ENCODE assay signal across 8 mouse cellular contexts in the genomic region with DNA sequence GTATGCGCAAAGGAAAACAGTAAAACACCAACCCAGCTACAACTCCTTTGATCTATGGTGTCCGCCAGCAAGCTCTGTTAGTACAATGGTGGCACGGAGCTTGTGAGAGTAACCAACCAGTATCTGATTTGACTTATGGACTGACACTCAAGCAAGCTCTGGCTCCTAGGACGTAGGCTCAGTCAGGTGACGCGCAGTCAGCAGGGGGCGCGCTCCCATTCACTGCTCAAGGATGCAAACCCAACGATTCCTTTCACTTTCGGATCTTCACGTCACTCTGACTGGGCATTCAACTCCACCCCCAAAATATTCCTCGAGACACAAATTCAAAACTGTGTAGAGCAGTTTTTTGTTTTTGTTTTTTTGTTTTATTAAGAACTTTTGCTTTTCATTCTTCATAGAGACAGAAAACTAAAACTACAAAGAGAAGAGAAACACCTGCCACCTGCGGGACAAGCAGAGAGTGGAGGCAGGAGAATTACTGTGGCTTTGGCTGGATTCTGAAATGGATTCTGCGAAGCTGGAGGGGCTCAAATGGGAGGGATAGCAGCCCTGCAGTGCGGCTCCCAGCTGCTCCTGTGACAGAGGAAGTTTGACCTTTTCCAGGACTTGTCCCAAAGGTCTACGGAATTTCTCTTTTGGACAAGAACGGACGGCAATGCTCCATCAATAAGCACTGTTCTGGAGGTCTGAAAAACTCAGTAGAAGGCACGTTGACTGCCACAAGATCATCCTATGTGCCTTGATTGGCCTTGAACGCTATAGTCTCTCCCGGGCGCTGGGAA. TPM values are rescaled to one million over a fixed set of nuclear protein-coding genes. Genes with fewer than 3 reads are reported as not detected.
DNase-seq lines count a peak whose midpoint lies in the region; ATAC-seq and TF ChIP-seq lines count a peak whose summit lies in the region.

No protein-coding gene starts in this region.

- no peak overlapping the region for H3K27ac ChIP-seq in hindbrain, embryonic 10.5 days
- H3K27ac ChIP-seq in lung, embryonic 16.5 days (ENCODE audit: low read length), result no peak overlapping the region
- H3K27ac ChIP-seq in thymus, adult 2 months (ENCODE audit: control insufficient read depth, insufficient read depth, low read length), result no peak overlapping the region

- 35% methylated on average over 22 of the region's 22 CpGs for WGBS in hindbrain, embryonic 10.5 days
- WGBS in lung, embryonic 16.5 days, result 29% methylated on average over 22 of the region's 22 CpGs
- WGBS in thymus, adult 2 months, result 14% methylated on average over 22 of the region's 22 CpGs

- peak overlapping the region; percentile 51; the same call in 1 of the 2 replicates for H3K9ac ChIP-seq in lung, embryonic 16.5 days (ENCODE audit: low read length)

- 0 out of 2 replicates have a peak, but pooled peaks cover 5% of the 10 kb centered on the region for H3K4me1 ChIP-seq in hindbrain, embryonic 10.5 days (replicated peaks)
- no peaks in the 10 kb centered on the region for H3K4me1 ChIP-seq in lung, embryonic 16.5 days (replicated peaks; ENCODE audit: control insufficient read depth, insufficient read depth, low read length)
- peaks cover 4% of the 10 kb centered on the region for H3K4me1 ChIP-seq in thymus, adult 2 months (replicated peaks; ENCODE audit: control insufficient read depth, insufficient read depth, low read length)

- H3K4me3 ChIP-seq in hindbrain, embryonic 10.5 days, result peak overlapping the region; percentile 41
- peak overlapping the region; percentile 52 for H3K4me3 ChIP-seq in lung, embryonic 16.5 days (ENCODE audit: low read length)
- peak overlapping the region; percentile 53 for H3K4me3 ChIP-seq in thymus, adult 2 months (ENCODE audit: control insufficient read depth, insufficient read depth, low read length)

- DNase-seq in NIH3T3 (ENCODE audit: low read depth), result peak; percentile 97
- peak; percentile 58 for DNase-seq in cerebellum, adult 9-10 months
- DNase-seq in hindbrain, embryonic 10.5 days (ENCODE audit: low spot score), result peak; percentile 72
- DNase-seq in layer of hippocampus, adult 9-10 months (ENCODE audit: low spot score), result peak; percentile 62
- peak; percentile 55 for DNase-seq in ovary, adult 18-20 months (ENCODE audit: low spot score)
- DNase-seq in thymus, adult 2 months, result peak; percentile 81

- H3K9me3 ChIP-seq in hindbrain, embryonic 10.5 days, result no peaks in the 10 kb centered on the region
- no peaks in the 10 kb centered on the region for H3K9me3 ChIP-seq in lung, embryonic 16.5 days (ENCODE audit: control insufficient read depth, low read length)

- no peaks in the 10 kb centered on the region for H3K27me3 ChIP-seq in hindbrain, embryonic 10.5 days (ENCODE audit: insufficient read depth, poor library complexity, severe bottlenecking)
- no peaks in the 10 kb centered on the region for H3K27me3 ChIP-seq in lung, embryonic 16.5 days (ENCODE audit: control insufficient read depth, insufficient read depth, low read depth, low read length)
- H3K27me3 ChIP-seq in thymus, adult 2 months (ENCODE audit: control insufficient read depth, insufficient read depth, low read length), result no peaks in the 10 kb centered on the region

- TF ChIP-seq POLR2A in thymus, adult 2 months (IDR thresholded peaks at IDR 0.05; ENCODE audit: control insufficient read depth, extremely low read depth, insufficient read depth, low read length, poor library complexity), result no peak

- peak; percentile 82; the same call in 1 of the 2 replicates for TF ChIP-seq CTCF in thymus, adult 2 months (IDR thresholded peaks at IDR 0.05; ENCODE audit: borderline replicate concordance, control insufficient read depth, extremely low read depth, insufficient read depth, low read length, poor library complexity)

- no peaks in the 10 kb centered on the region for H3K36me3 ChIP-seq in hindbrain, embryonic 10.5 days
- no peaks in the 10 kb centered on the region for H3K36me3 ChIP-seq in lung, embryonic 16.5 days (ENCODE audit: control insufficient read depth, insufficient read depth, low read length)
- no peaks in the 10 kb centered on the region for H3K36me3 ChIP-seq in thymus, adult 2 months (ENCODE audit: control insufficient read depth, insufficient read depth, low read length)

- H3K4me2 ChIP-seq in lung, embryonic 16.5 days (ENCODE audit: low read depth, low read length), result peak overlapping the region; percentile 71

- ATAC-seq in frontal cortex, adult (ENCODE audit: low TSS enrichment), result peak; percentile 99
- ATAC-seq in lung, embryonic 16.5 days (ENCODE audit: low read depth), result peak; percentile 90

RNA-seq across cellular contexts. Expression of a gene that starts 7.7 kb away (rescaled TPM):
- polyA plus RNA-seq in hindbrain, embryonic 10.5 days (2016; fragmentation: Nextera tagmentation; extraction: Ambion mirVana), result not detected in 2 replicates
- not detected in 2 replicates for polyA plus RNA-seq in lung, embryonic 16.5 days (2015; fragmentation: Nextera tagmentation; extraction: Ambion mirVana)
- not detected in 2 replicates for polyA plus RNA-seq in thymus, adult 2 months (2012; rRNA removed)

RNA-seq across cellular contexts. Expression of a gene that starts 21.2 kb away (rescaled TPM):
- not detected in 2 replicates for polyA plus RNA-seq in hindbrain, embryonic 10.5 days (2016; fragmentation: Nextera tagmentation; extraction: Ambion mirVana)
- not detected in 2 replicates for polyA plus RNA-seq in lung, embryonic 16.5 days (2015; fragmentation: Nextera tagmentation; extraction: Ambion mirVana)
- not detected in 2 replicates for polyA plus RNA-seq in thymus, adult 2 months (2012; rRNA removed)

RNA-seq across cellular contexts. Expression of a gene that starts 27.8 kb away (rescaled TPM):
- not detected in 2 replicates for polyA plus RNA-seq in hindbrain, embryonic 10.5 days (2016; fragmentation: Nextera tagmentation; extraction: Ambion mirVana)
- not detected in 2 replicates for polyA plus RNA-seq in lung, embryonic 16.5 days (2015; fragmentation: Nextera tagmentation; extraction: Ambion mirVana)
- not detected in 2 replicates for polyA plus RNA-seq in thymus, adult 2 months (2012; rRNA removed)

RNA-seq across cellular contexts. Expression of a gene that starts 41.8 kb away (rescaled TPM):
- polyA plus RNA-seq in hindbrain, embryonic 10.5 days (2016; fragmentation: Nextera tagmentation; extraction: Ambion mirVana), result not detected in 2 replicates
- polyA plus RNA-seq in lung, embryonic 16.5 days (2015; fragmentation: Nextera tagmentation; extraction: Ambion mirVana), result not detected in 2 replicates
- not detected in 2 replicates for polyA plus RNA-seq in thymus, adult 2 months (2012; rRNA removed)

RNA-seq across cellular contexts. Expression of a gene that starts 52.8 kb away (rescaled TPM):
- not detected in 2 replicates for polyA plus RNA-seq in hindbrain, embryonic 10.5 days (2016; fragmentation: Nextera tagmentation; extraction: Ambion mirVana)
- polyA plus RNA-seq in lung, embryonic 16.5 days (2015; fragmentation: Nextera tagmentation; extraction: Ambion mirVana), result not detected in 2 replicates
- not detected in 2 replicates for polyA plus RNA-seq in thymus, adult 2 months (2012; rRNA removed)
